Mouse (Mus musculus) adrenal gland, postnatal 36 days (tissue): ENCODE data around the gene Sfxn5. TPM values are rescaled to one million over a fixed set of nuclear protein-coding genes. Genes with fewer than 3 reads are reported as not detected.

Source experiments
- DNase-seq, 2 experiments: peaks; one replicate each; pipeline ENCODE4 v3.0.0; 2021; ENCODE audit warnings: mixed read lengths in 1 of 2
- microRNA-seq: library from miRNA; unstranded; fragments of <30 nt; microRNA quantifications from one replicate; pipeline ENCODE4 v1.2.0, GENCODE M21; 2021
- total RNA-seq, 2 experiments: library from RNA; stranded (reverse); gene quantifications; 2 replicates each; pipeline ENCODE4 v1.2.3; 2021

Sfxn5 gene
- total RNA-seq, 2 experiments from 2014 or later: 19.9 to 20.5 TPM

DNA sequence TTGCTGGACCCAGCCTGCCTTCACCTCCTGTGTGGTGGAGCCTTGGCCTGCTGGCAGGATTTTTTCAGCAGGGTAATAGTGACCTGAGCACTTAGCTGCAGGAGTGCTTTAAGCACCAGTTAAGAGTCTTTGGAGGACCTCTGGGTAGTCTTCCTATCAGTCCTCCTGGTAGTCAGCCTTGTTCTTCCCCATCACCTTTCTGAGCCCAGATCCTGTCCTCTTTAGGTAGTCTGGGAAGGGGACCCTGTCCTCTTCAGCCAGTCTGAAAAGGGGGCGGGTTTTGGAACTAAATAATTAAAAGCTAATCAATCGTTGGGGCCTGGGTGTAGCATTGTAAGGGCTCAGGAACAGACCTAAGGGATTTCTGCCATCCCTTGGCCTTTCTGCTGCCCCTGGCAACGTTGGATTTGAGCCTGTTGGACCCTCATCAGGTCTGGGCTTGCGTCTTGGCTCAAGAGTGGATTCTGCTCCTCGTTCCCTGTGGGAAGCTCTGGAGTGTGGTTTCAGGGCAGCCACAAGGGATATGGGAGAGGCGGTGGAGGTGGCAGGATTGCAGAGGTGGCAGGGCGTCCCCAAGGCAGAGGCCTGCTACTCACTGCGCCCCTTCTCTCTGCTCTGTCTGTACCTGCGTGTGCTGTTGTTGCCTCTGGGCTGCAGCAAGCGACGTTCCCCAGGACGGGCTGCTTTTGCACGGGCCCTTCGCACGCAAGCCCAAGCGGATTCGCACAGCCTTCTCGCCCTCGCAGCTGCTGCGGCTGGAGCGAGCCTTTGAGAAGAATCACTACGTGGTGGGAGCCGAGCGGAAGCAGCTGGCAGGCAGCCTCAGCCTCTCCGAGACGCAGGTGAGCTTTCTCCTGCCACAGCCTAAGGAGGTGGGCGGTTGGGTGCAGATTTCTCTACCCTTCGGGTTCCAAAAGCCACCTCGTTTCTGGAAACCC is 139.6 kb downstream of the Sfxn5 start:
- no peak for DNase-seq

DNA sequence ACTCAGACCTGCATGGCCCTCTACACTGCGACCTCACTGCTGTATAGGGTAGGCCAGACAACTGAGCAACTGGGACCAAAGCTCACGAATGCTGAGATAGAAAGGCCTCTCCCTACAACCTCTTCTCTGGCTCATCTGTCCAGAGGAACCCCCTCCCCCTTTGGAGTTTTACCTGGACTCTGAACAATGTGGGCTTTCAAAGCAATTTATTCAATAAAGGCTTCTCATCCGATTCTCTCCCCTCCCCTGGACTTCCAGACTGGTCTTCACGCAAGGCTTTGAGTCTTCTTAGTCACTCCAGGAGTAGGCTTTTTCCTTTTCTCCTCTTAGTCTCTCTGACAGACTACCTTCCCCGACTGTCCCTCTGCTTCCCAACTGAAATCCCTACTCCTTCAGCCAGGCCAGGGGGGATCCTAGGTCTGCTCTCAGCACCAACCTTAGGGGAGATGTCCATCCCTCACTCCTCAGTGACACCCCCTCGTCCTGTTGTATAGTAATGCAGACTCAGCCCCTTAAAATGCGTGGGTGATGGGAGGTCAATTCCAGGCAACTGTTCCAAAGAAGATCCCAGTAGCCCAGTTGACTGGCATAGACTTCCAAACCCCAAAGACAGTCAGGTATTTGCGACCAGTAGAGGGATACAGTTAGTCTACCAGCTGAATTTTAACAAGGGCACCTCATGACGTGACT is 141.3 kb downstream of the Sfxn5 start:
- no peak for DNase-seq

DNA sequence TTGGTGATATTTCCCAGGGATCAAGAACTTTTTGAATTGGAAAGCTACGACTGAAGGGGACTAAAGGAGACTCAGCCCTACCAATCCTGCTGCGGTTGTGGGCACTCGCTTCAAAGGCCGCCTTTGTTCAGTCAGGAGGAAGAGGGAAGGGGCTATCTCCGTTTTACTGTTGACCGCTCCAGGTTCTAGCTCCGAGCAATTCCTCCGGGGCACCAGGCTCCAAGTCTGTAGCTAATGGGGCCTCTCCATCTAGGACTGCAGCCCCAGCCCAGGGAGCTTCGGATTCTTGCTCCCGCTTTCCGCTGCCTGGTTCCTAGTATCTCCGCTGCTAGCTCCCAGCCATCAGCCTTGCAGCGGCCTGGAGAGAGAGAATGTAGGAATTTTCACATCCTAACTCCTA is 142.6 kb downstream of the Sfxn5 start:
- no peak for DNase-seq

DNA sequence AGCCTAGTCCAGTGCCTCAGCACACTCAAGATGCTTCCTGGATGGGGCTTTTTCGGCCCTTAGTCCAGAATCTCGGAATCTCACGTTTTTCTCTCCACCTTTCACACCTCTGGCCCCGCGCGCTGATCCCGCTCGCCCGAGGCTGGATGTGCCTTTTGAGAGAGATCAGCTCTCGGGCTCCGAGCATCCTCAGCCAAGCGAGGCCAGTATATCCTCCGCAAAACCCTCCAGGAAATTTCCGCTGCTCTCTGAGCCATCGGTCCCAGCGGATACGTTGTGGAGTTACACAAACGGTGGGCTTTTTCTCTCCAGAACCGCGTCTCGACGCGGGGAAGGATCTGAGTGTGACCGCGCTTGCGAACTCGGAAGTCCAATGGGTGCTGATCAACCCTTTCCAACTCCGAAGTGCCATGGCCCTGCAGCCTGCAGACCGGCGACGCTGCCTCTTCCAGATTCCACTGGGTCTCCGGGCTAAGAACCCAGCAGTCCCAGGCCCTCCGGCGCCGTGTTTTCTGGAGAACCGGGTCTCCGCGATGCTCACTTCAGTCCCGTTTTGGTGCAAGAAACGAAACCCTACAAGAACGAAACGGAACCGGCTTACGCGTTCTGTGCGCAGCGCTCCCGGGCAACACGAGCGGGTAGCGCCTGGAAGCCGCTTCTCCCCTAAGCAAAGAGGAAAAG is 143.2 kb downstream of the Sfxn5 start:
- peak; percentile 15 to 23 for DNase-seq

DNA sequence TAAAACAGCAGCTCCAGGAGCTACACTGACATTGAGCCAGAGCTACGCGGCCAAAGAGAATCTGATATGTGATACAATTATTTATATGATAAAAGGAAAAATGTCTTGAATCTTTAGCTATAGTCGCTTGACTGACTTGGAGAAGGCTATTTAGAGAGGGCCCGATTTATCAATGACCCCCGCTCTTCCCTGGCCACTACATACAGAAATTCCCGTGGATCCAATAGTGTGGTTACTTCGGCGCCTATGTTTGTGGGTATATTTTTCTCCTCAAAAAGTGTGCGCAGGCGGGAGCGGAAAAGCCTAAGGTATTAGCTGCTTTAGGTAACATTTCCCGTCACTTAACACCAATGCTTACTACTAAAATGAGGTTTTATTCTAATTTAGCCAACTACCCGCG is 143.9 kb downstream of the Sfxn5 start:
- no peak for DNase-seq

DNA sequence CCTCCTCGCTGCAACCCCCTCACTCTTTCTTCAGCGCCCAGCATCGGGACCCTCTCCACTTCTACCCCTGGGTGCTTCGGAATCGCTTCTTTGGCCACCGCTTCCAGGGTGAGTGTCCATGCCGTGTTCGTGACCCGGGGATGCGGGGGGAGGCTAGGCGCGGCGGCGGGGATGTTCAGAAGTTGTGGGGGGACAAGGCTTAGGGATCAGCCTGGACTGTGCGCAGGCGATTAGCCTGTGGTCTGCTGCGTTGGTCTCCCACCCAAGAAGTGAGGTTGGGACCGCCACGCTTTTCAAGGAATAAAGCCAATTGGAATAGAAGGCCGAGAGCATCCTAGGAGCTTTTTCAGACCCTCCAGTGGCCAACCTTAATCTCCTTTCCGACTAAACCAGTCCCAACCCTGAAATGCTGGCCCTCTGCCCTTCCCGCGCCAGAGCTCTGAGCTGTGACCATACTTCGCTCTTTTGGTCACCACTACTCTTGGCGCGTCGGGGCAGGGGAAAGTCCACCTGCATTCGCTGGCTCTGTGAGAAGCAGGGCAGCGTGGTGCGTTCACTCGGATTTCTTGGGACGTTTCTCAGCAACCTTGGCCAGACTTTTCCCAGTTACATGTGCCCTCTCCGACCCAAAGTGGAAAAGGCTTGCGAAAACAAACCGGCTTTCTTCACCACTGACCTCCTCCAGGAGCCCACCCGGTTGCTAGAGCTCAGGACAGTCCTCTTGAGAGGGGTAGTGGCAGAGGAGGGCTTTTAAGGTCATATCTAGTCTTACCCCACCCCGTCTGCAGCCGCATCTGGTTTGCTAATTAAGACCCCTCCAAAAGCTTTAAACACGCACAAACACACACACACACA is 144.7 kb downstream of the Sfxn5 start:
- no peak for DNase-seq

DNA sequence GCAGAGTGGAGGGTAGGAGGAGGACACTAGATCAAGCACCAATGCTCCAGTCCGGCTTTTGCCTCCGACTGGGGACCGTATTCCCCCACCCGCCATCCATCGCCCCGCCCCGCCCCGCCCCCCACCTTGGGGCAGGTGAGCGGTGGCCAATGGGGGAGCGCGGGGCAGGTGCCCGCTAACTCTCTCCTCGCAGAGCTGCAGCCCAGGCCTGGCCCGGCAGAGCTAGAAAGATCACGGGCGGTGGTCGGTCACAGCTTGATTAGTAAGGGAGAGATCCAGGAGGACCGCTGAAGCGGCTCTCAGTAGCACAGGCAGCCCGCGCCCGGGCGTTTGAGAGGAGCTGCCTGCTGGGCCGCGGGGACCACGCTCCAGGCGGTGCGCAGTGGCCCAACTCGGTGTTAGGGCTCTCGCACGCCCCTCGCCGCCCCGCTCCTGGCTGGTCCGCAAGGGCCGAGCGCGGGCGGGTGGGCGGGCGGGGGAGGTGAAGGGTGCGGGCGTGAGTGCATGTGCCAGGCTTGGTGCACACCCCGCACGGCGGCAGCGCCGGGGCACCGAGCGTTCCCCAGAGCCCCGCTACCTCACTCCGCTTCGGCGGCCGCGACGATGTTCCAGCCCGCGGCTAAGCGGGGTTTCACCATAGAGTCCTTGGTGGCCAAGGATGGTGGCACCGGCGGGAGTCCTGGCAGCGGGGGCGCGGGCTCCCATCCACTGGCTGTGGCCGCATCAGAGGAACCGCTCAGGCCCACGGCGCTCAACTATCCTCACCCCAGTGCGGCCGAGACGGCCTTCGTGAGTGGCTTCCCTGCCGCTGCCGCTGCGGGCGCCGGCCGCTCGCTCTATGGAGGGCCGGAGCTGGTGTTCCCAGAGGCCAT is 145.6 kb downstream of the Sfxn5 start, which contains the start of gene Emx1:
Gene Emx1, plus strand, starts transcription at position 99 of the 872 bp plus-strand sequence.
- DNase-seq: peak; percentile 28 to 39

DNA sequence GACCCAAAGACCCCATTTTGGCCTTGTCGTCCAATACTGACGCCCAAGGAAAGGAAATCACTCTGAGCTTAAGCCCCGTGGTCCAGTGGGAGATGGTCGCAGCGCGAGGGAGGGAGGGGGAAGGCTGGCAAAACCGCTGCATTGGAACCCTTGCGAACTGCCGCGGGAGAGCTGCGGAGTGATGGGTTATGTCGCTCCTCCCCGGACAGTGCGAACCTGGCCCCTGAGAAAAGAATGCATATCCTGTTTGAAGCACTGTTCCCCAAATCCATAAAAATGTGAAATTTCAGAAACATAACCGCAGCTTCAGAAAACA is 146.5 kb downstream of the Sfxn5 start:
- DNase-seq: no peak

DNA sequence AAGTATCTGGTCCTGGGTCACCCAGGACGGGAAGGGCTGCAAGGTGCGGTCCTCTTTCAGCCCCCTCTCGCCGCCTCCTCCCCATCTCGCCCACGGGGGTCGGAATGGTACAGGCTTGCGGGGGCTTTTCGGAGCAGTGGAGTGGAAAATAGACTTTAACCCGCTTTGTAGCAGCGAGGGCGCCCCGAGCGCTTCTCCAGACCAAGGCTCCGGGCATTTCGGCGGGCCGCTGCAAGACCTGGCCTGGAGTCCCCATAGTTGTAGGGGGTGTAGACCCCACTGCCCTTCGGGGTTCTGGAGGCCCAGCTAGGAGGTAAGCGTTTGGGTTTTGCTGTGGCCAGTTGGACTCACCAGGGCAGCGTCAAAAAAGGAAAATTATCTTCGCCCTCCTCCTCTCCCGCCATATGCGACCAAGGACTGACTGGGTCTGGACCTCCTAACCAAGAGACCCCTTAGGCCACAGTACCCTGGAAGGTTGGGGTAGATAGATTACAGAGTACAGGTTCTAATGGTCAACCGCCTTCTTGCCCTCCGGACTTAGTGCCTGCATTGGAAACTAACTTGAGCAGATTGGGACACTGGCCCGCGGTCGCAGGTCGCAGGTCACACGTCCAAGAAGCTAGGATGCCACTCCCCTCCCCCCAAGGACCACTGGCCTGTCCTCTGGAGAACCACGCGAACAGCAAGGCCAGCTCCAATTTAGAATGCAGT is 147.0 kb downstream of the Sfxn5 start:
- DNase-seq: no peak

DNA sequence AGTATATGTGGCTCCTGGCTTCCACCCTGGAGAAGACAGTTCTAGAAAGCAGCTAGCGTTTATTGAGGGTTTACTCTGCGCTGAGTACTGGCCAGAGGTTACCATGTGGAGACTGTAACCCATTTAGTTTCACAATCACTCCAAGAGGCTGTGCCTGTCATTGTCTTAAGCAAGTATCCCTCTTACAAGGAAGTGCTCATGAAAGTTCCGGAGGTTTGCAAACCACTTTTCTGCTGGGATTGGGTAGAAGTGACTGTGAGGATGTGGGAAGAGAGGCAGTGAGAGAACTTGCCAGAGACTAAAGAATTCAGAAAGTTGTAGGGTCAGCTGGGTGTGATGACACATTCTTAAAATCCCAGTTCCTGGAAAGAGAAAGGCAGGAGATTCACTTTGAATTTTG is 149.3 kb downstream of the Sfxn5 start:
- no peak for DNase-seq

DNA sequence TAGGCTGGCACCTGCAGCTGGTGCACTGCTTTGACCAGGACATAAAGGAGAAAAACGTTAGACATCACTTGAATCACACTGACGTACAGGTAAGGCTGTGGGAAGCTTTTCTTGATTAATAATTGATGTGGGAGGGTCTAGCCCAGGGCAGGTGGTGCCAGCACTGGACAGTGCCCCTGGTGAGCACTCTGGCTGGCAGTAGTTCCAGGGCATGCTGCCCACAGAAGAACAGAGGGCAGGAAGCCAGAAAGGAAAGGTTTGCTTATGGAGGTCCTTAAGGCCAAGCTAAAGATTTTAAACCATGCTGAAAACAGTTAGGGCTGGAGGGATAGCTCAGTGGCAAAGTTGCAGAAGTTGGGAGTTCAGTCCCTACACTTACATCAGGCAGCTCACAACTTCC is 153.2 kb downstream of the Sfxn5 start:
- no peak for DNase-seq

DNA sequence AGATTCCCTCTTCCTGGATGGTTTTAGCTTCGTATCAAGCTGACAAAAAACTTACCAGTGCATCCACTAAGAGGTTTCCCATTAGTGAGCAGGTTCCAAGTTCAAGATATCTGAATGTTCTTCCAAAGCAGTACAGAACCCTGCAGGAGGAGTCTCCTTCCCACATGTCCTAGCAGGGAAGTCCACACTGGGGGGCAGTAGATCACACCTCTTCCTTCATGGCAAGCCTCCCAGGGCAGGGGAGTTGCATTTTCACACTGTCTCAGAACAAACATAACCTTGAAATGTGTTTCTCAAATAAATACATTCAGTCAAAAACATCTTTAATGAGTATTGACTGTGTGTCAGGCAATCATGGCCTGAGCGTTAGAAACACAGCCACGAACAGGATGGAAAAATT is 153.7 kb downstream of the Sfxn5 start:
- DNase-seq: no peak

DNA sequence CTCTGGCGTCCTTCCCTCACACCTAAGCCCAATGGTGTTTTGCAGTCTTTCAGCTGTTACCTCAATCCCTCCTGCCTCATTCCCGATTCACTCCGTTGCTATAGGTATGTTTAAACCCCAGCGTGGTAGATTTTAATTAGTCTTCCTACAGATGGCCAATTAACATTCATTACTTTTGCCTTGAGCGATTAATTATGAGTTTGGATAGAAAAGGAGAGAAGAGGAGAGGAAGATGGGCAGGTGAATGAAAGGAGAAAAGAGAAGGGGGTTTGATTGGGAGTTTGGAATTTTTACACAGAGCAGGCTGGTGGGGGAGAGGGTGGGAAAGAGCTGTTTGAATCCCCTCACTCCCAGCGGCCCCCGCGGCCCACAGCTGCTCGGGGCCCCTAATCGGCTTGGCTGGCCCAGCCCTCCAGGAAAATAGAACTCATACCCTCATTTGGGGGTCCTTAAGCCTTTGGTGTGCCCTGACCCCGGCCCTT is 167.7 kb downstream of the Sfxn5 start:
- DNase-seq: no peak

Small RNA genes within 50 kb of the gene (microRNA-seq; reads per million reads assigned to microRNA genes)
- gene Mir705: not detected

Other genes starting within 250 kb of the Sfxn5 start
- 10 to 100 TPM; 57.5 to 85.7 TPM for gene Spr, start 195.7 kb downstream of the Sfxn5 start, total RNA-seq
- gene Emx1, start 146.0 kb downstream of the Sfxn5 start, total RNA-seq: not detected
- gene Rab11fip5, start 41.2 kb upstream of the Sfxn5 start, total RNA-seq: 10 to 100 TPM; 32.6 to 35.8 TPM
- not detected for gene Noto, start 90.5 kb upstream of the Sfxn5 start, total RNA-seq
- gene Smyd5, start 98.6 kb upstream of the Sfxn5 start, total RNA-seq: 10 to 100 TPM; 31.2 to 35.9 TPM
- gene Cct7, start 118.1 kb upstream of the Sfxn5 start, total RNA-seq: 100 to 1,000 TPM; 267 to 301 TPM
- 10 to 100 TPM; 11.5 to 14.4 TPM for gene Pradc1, start 118.5 kb upstream of the Sfxn5 start, total RNA-seq
- under 1 TPM; 0.40 to 0.53 TPM for gene Fbxo41, start 169.6 kb upstream of the Sfxn5 start, total RNA-seq
- not detected for gene Egr4, start 180.2 kb upstream of the Sfxn5 start, total RNA-seq